Comparison of ENCODE assay signal across 8 mouse cellular contexts in the genomic region with DNA sequence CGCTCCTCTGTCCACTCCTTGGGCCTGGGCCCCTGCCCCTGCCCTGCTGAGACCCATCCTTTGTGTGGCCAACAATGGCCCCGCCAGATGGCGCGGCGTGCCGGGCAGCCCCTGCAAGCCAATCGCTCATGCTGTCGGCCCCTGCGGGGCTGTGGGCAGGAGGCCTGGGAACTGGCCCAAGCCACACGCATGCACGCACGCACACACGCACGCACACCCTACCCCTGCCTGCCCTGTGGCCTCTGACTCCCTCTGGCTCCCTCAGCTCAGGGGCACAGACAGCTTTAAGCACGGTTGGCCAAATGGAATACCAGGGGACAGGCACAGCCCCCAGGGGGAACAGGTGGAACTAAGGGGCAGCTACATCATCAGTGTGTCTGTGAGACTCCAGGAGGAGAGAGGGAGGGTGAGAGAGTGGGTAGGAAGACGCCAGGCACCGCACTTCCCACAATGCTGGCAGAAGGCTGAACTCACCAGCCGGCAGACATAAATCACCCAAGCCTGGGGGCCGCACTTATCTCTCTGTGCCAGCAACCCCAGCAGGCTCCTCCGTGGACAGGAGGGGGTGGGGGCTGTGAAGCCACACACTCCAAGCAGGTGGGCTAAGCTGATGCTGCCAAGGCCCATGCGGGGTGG. TPM values are rescaled to one million over a fixed set of nuclear protein-coding genes. Genes with fewer than 3 reads are reported as not detected.
DNase-seq lines count a peak whose midpoint lies in the region; ATAC-seq and TF ChIP-seq lines count a peak whose summit lies in the region.

No protein-coding gene starts in this region.

- H3K4me3 ChIP-seq in liver, embryonic 11.5 days (ENCODE audit: low read depth, low read length) = no peak overlapping the region
- no peak overlapping the region for H3K4me3 ChIP-seq in liver, postnatal 0 days (ENCODE audit: low read depth, low read length)
- no peak overlapping the region for H3K4me3 ChIP-seq in hindbrain, embryonic 16.5 days (ENCODE audit: low read length)
- no peak overlapping the region for H3K4me3 ChIP-seq in midbrain, embryonic 15.5 days

- ATAC-seq in liver, embryonic 11.5 days (replicated peaks; ENCODE audit: low FRiP score) = 0 out of 2 replicates have a peak, but pooled peaks have one; percentile 32
- ATAC-seq in liver, postnatal 0 days = no peak
- ATAC-seq in hindbrain, embryonic 16.5 days = peak; percentile 49
- ATAC-seq in midbrain, embryonic 15.5 days (replicated peaks) = peak; percentile 35

- no peaks in the 10 kb centered on the region for H3K9me3 ChIP-seq in liver, embryonic 11.5 days (ENCODE audit: control insufficient read depth, low read length)
- H3K9me3 ChIP-seq in liver, postnatal 0 days (ENCODE audit: low read length) = no peaks in the 10 kb centered on the region
- H3K9me3 ChIP-seq in hindbrain, embryonic 16.5 days (ENCODE audit: control insufficient read depth, low read length) = no peaks in the 10 kb centered on the region
- H3K9me3 ChIP-seq in midbrain, embryonic 15.5 days = no peaks in the 10 kb centered on the region

- H3K27ac ChIP-seq in liver, embryonic 11.5 days (ENCODE audit: low read depth, low read length) = no peak overlapping the region
- no peak overlapping the region for H3K27ac ChIP-seq in liver, postnatal 0 days (ENCODE audit: low read depth)
- H3K27ac ChIP-seq in hindbrain, embryonic 16.5 days (ENCODE audit: low read depth, low read length) = peak overlapping the region; percentile 74
- peak overlapping the region; percentile 73 for H3K27ac ChIP-seq in midbrain, embryonic 15.5 days

- peaks cover 66% of the 10 kb centered on the region for H3K4me1 ChIP-seq in liver, embryonic 11.5 days (replicated peaks; ENCODE audit: control insufficient read depth, insufficient read depth, low read length)
- H3K4me1 ChIP-seq in liver, postnatal 0 days (ENCODE audit: insufficient read depth) = peaks cover 28% of the 10 kb centered on the region
- H3K4me1 ChIP-seq in hindbrain, embryonic 16.5 days (ENCODE audit: control insufficient read depth, insufficient read depth, low read depth, low read length) = peaks cover 83% of the 10 kb centered on the region
- peaks cover 85% of the 10 kb centered on the region for H3K4me1 ChIP-seq in midbrain, embryonic 15.5 days

- no peak for TF ChIP-seq EP300 in liver, postnatal 0 days (IDR thresholded peaks at IDR 0.05; ENCODE audit: low read depth)

- no peaks in the 10 kb centered on the region for H3K27me3 ChIP-seq in liver, embryonic 11.5 days (replicated peaks; ENCODE audit: control insufficient read depth, insufficient read depth, low read length)
- H3K27me3 ChIP-seq in liver, postnatal 0 days (ENCODE audit: insufficient read depth, low read length) = no peaks in the 10 kb centered on the region
- H3K27me3 ChIP-seq in hindbrain, embryonic 16.5 days (replicated peaks; ENCODE audit: control insufficient read depth, insufficient read depth, low read length) = no peaks in the 10 kb centered on the region
- H3K27me3 ChIP-seq in midbrain, embryonic 15.5 days (replicated peaks) = no peaks in the 10 kb centered on the region

- no peak for DNase-seq in liver, embryonic 11.5 days (ENCODE audit: low spot score)
- DNase-seq in liver, postnatal 0 days = no peak
- DNase-seq in embryo, embryonic 11 days = peak; percentile 88
- no peak for DNase-seq in spleen, postnatal 14 days (ENCODE audit: low spot score in 2 of 2)
- DNase-seq in kidney, adult 9 months = no peak
- no peak for DNase-seq in spleen, adult 12 weeks (ENCODE audit: low spot score)

- H3K36me3 ChIP-seq in liver, embryonic 11.5 days (ENCODE audit: control insufficient read depth, insufficient read depth, low read length) = no peaks in the 10 kb centered on the region
- H3K36me3 ChIP-seq in liver, postnatal 0 days (replicated peaks; ENCODE audit: insufficient read depth, low read length) = no peaks in the 10 kb centered on the region
- H3K36me3 ChIP-seq in hindbrain, embryonic 16.5 days (ENCODE audit: control insufficient read depth, insufficient read depth, low read length) = no peaks in the 10 kb centered on the region
- no peaks in the 10 kb centered on the region for H3K36me3 ChIP-seq in midbrain, embryonic 15.5 days (replicated peaks)

- TF ChIP-seq CTCF in liver, postnatal 0 days (IDR thresholded peaks at IDR 0.05; ENCODE audit: low read depth) = no peak

- WGBS in liver, embryonic 11.5 days = 49% methylated on average over 21 of the region's 21 CpGs
- 45% methylated on average over 21 of the region's 21 CpGs for WGBS in liver, postnatal 0 days (ENCODE audit: insufficient replicate concordance)
- WGBS in hindbrain, embryonic 16.5 days = 11% methylated on average over 19 of the region's 21 CpGs
- 9% methylated on average over 21 of the region's 21 CpGs for WGBS in midbrain, embryonic 15.5 days

- no peak overlapping the region for H3K9ac ChIP-seq in liver, embryonic 11.5 days (ENCODE audit: low read depth, low read length)
- no peak overlapping the region for H3K9ac ChIP-seq in liver, postnatal 0 days (replicated peaks)
- H3K9ac ChIP-seq in hindbrain, embryonic 16.5 days (ENCODE audit: low read depth, low read length) = peak overlapping the region; percentile 47; the same call in 1 of the 2 replicates
- peak overlapping the region; percentile 11 for H3K9ac ChIP-seq in midbrain, embryonic 15.5 days

- H3K4me2 ChIP-seq in liver, embryonic 11.5 days = no peak overlapping the region
- H3K4me2 ChIP-seq in liver, postnatal 0 days (ENCODE audit: low read depth, low read length) = no peak overlapping the region
- peak overlapping the region; percentile 20 for H3K4me2 ChIP-seq in hindbrain, embryonic 16.5 days (ENCODE audit: low read length)
- peak overlapping the region; percentile 19 for H3K4me2 ChIP-seq in midbrain, embryonic 15.5 days

RNA-seq across cellular contexts. Expression of gene Ccdc85c, which starts 34.2 kb away (rescaled TPM):
- 5.9 and 7.4 TPM in 2 replicates for polyA plus RNA-seq in liver, embryonic 11.5 days (2014; fragmentation: Nextera tagmentation; extraction: Ambion mirVana)
- 1.5 TPM in 2 replicates for polyA plus RNA-seq in liver, postnatal 0 days (2015; fragmentation: Nextera tagmentation; extraction: Ambion mirVana)
- 7.5 and 10.2 TPM in 2 replicates for polyA plus RNA-seq in hindbrain, embryonic 16.5 days (2015; fragmentation: Nextera tagmentation; extraction: Ambion mirVana)
- 15.3 and 15.8 TPM in 2 replicates for polyA plus RNA-seq in midbrain, embryonic 15.5 days (2015; fragmentation: Nextera tagmentation; extraction: Ambion mirVana)

Comparison
In these comparisons a context has a peak if more than half of its experiments do, and no peak if none do; other contexts are left out.
1. H3K27ac ChIP-seq: peak in hindbrain, embryonic 16.5 days (single experiment) and midbrain, embryonic 15.5 days (single experiment); none in liver, embryonic 11.5 days (single experiment) and liver, postnatal 0 days (single experiment).
2. H3K4me2 ChIP-seq: peak in hindbrain, embryonic 16.5 days (single experiment) and midbrain, embryonic 15.5 days (single experiment); none in liver, embryonic 11.5 days (single experiment) and liver, postnatal 0 days (single experiment).
3. H3K9ac ChIP-seq: peak in hindbrain, embryonic 16.5 days (single experiment) and midbrain, embryonic 15.5 days (single experiment); none in liver, embryonic 11.5 days (single experiment) and liver, postnatal 0 days (single experiment).